8 mouse cellular contexts compared by ENCODE assay signal in genomic region chr12:13844532-13845485, GRCm38 (mm10).
A peak's percentile ranks its signal among the peaks of the same experiment; 100 is the strongest.
DNase-seq lines count a peak whose midpoint lies in the region; ATAC-seq lines count a peak whose summit lies in the region.

No protein-coding gene starts in this region.

- no peaks in the 10 kb centered on the region for H3K27me3 ChIP-seq in kidney, embryonic 15.5 days

- DNase-seq in layer of hippocampus, adult 11-12 months (ENCODE audit: low spot score), result peak; percentile 47
- no peak for DNase-seq in layer of hippocampus, adult 9-11 months
- peak; percentile 59 for DNase-seq in adrenal gland, postnatal 14 days
- DNase-seq in frontal cortex, postnatal 25 days (ENCODE audit: low spot score in 2 of 2), result peak; percentile 24 to 38
- DNase-seq in lung, postnatal 14 days, result peak; percentile 53
- DNase-seq in right cerebral cortex, postnatal 4 days, result peak; percentile 71
- DNase-seq in thymus, postnatal 36 days, result no peak

- 0 out of 2 replicates have a peak, but pooled peaks have one; percentile 54 for ATAC-seq in kidney, embryonic 15.5 days (replicated peaks; ENCODE audit: low FRiP score)

- no peak overlapping the region for H3K9ac ChIP-seq in kidney, embryonic 15.5 days

- WGBS in kidney, embryonic 15.5 days, result 64% methylated on average over 13 of the region's 13 CpGs

- H3K9me3 ChIP-seq in kidney, embryonic 15.5 days (replicated peaks), result no peaks in the 10 kb centered on the region

- H3K36me3 ChIP-seq in kidney, embryonic 15.5 days, result no peaks in the 10 kb centered on the region

- no peak overlapping the region for H3K27ac ChIP-seq in kidney, embryonic 15.5 days

- H3K4me1 ChIP-seq in kidney, embryonic 15.5 days, result no peaks in the 10 kb centered on the region

- H3K4me2 ChIP-seq in kidney, embryonic 15.5 days, result no peak overlapping the region

- no peak overlapping the region for H3K4me3 ChIP-seq in kidney, embryonic 15.5 days (replicated peaks)

Comparison
In these comparisons a context has a peak if more than half of its experiments do, and no peak if none do; other contexts are left out.
1. DNase-seq: peak in layer of hippocampus, adult 11-12 months (single experiment), adrenal gland, postnatal 14 days (single experiment), frontal cortex, postnatal 25 days (2 of 2), lung, postnatal 14 days (single experiment) and right cerebral cortex, postnatal 4 days (single experiment); none in layer of hippocampus, adult 9-11 months (single experiment) and thymus, postnatal 36 days (0 of 2).